Mouse (Mus musculus) forebrain, embryonic 12.5 days (tissue): ENCODE data around the gene Wdr5. TPM values are rescaled to one million over a fixed set of nuclear protein-coding genes. Genes with fewer than 3 reads are reported as not detected.
A peak's percentile ranks its signal among the peaks of the same experiment; 100 is the strongest.
"Not testable (repeated sequence)": the region's sequence is repeated elsewhere in the genome, so short reads cannot be mapped to it uniquely, and the experiment has no call there.

Experiments
- ATAC-seq: fragments of 200-750 bp; cut with Nextera tagmentation; 2 replicates; pipeline ENCODE4 v1.8.0; 2017; ENCODE audit warnings: moderate TSS enrichment; ENCODE audit not compliant: low FRiP score
- H3K27ac ChIP-seq: fragments of 300-500 bp; sonication (generic); 2 replicates; pipeline ENCODE4 v1.5.1; 2016; ENCODE audit warnings: mild to moderate bottlenecking
- H3K27me3 ChIP-seq: fragments of 300-500 bp; sonication (generic); 2 replicates; pipeline ENCODE4 v1.6.1; 2016; ENCODE audit warnings: mild to moderate bottlenecking
- H3K36me3 ChIP-seq: fragments of 300-500 bp; sonication (generic); replicated peaks from 2 replicates; pipeline ENCODE4 v1.6.1; 2016; ENCODE audit warnings: mild to moderate bottlenecking
- H3K4me1 ChIP-seq: fragments of 300-500 bp; sonication (generic); 2 replicates; pipeline ENCODE4 v1.6.1; 2016
- H3K4me2 ChIP-seq: fragments of 300-500 bp; sonication (generic); 2 replicates; pipeline ENCODE4 v1.6.1; 2016; ENCODE audit warnings: mild to moderate bottlenecking, moderate library complexity
- H3K4me3 ChIP-seq: fragments of 300-500 bp; sonication (generic); replicated peaks from 2 replicates; pipeline ENCODE4 v1.5.1; 2016; ENCODE audit warnings: mild to moderate bottlenecking
- H3K9ac ChIP-seq: fragments of 300-500 bp; sonication (generic); 2 replicates; pipeline ENCODE4 v1.6.1; 2016; ENCODE audit warnings: mild to moderate bottlenecking
- H3K9me3 ChIP-seq: fragments of 300-500 bp; sonication (generic); 2 replicates; pipeline ENCODE4 v1.6.1; 2016
- WGBS: fragments of 180-500 bp; shearing (Covaris S2); methylation state at CpG from one replicate; pipeline ENCODE4 v1.1.7; 2016; 5-methylcytosine and 5-hydroxymethylcytosine counted together
- polyA plus RNA-seq: library from polyadenylated mRNA; unstranded; fragments of >200 nt; fragmentation: Nextera tagmentation; extraction: Ambion mirVana; gene quantifications from 2 replicates; pipeline ENCODE4 v1.2.1, GENCODE M21; 2016

Gene Wdr5
- polyA plus RNA-seq, 1 experiment from 2014 or later: 65.3 TPM

DNA sequence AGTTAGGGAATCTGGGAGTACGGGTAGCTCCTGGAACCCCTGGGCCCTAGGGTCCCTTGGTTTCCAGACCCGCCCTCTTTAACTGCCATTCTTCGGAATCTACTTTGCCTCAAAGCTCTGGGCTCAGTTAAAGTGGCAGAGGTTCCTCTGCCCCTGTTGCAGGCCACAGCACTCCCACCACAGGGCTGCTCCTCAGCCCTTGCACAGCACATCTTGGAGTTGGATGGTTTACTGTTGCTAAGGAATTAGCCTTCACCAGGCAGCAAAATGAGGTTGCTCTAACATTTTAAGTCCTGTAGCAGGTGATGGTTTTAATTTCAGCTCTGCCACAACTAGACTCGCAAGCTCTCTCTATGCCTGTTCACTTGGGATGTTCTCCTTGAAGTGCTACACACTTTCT is 7.4 kb upstream of the Wdr5 start, which contains the start of gene Brd3:
Gene Brd3 (minus strand): TSS at position 101 of the 400 bp plus-strand sequence.
- WGBS: 64% methylated on average over 4 of the region's 4 CpGs
- Histone ChIP-seq H3K4me3 (no peak within 1 kb of the TSS), H3K27ac (no peak within 1 kb of the TSS), H3K36me3 (no peaks in the 10 kb centered on the region), H3K9me3 (0 out of 2 replicates have a peak, but pooled peaks cover 3% of the 10 kb centered on the region), H3K4me2 (no peak within 1 kb of the TSS), H3K27me3 (no peaks in the 10 kb centered on the region), H3K9ac (no peak within 1 kb of the TSS), H3K4me1 (no peaks in the 10 kb centered on the region)
- no peak for ATAC-seq

GRCm38 (mm10) chr2:27510706-27511105 is 4.3 kb upstream of the Wdr5 start:
- ATAC-seq: no peak
- WGBS: 93% methylated on average over 7 of the region's 7 CpGs

DNA sequence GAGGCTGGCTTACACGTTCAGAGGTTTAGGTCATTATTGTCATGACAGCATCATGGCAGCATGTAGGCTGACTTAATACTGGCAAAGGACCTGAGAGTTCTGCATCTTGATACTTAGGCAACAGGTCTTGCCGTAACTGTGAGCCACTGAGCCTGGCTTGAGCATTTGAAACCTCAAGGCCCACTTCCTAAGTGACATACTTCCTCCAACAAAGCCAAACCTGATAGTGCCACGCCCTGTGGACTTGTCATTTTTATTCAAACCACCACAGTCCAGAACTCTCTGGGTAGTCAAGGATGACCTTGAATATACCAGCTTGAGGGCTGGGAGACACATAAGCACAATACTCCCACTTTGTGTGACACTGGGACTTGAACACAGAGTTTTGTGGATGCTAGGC is 2.0 kb upstream of the Wdr5 start:
- H3K9ac ChIP-seq: no peak overlapping the region
- H3K4me1 ChIP-seq: peaks cover 30% of the 10 kb centered on the region
- H3K27ac ChIP-seq: no peak overlapping the region
- ATAC-seq: no peak
- no peaks in the 10 kb centered on the region for H3K36me3 ChIP-seq
- no peaks in the 10 kb centered on the region for H3K27me3 ChIP-seq
- H3K4me3 ChIP-seq: no peak overlapping the region
- no peak overlapping the region for H3K4me2 ChIP-seq
- H3K9me3 ChIP-seq: 0 out of 2 replicates have a peak, but pooled peaks cover 3% of the 10 kb centered on the region
- 94% methylated on average over 3 of the region's 3 CpGs for WGBS

More at GRCm38 (mm10) chr2:27510706-27511105, 4.3 kb upstream of the Wdr5 start:
- H3K9me3 ChIP-seq: 0 out of 2 replicates have a peak, but pooled peaks cover 3% of the 10 kb centered on the region
- no peaks in the 10 kb centered on the region for H3K36me3 ChIP-seq
- H3K9ac ChIP-seq: no peak overlapping the region
- no peak overlapping the region for H3K4me3 ChIP-seq
- H3K4me1 ChIP-seq: peaks cover 13% of the 10 kb centered on the region
- H3K27me3 ChIP-seq: no peaks in the 10 kb centered on the region
- H3K27ac ChIP-seq: no peak overlapping the region
- H3K4me2 ChIP-seq: no peak overlapping the region

DNA sequence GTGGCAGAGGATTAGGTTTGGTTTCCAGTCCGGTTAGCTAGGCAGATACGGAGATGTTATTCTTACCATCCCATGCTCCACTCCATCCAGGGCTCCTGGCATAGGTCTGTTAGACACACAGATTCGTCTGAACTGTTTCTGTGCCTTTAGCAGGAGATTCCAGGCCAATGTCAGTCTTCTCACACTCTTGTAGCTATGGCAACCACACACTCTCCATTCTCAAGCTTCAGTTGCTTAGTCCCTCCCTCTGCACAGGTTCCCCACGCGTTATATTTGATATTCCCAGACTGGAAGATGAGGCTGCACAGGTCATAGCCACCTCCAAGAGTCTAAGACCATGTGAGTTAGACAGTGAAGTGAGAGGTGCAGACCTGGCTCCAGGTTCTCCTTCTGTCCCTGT is 1.1 kb upstream of the Wdr5 start:
- Histone ChIP-seq H3K4me3 (peak overlapping the region; percentile 96), H3K9me3 (0 out of 2 replicates have a peak, but pooled peaks cover 3% of the 10 kb centered on the region)

DNA sequence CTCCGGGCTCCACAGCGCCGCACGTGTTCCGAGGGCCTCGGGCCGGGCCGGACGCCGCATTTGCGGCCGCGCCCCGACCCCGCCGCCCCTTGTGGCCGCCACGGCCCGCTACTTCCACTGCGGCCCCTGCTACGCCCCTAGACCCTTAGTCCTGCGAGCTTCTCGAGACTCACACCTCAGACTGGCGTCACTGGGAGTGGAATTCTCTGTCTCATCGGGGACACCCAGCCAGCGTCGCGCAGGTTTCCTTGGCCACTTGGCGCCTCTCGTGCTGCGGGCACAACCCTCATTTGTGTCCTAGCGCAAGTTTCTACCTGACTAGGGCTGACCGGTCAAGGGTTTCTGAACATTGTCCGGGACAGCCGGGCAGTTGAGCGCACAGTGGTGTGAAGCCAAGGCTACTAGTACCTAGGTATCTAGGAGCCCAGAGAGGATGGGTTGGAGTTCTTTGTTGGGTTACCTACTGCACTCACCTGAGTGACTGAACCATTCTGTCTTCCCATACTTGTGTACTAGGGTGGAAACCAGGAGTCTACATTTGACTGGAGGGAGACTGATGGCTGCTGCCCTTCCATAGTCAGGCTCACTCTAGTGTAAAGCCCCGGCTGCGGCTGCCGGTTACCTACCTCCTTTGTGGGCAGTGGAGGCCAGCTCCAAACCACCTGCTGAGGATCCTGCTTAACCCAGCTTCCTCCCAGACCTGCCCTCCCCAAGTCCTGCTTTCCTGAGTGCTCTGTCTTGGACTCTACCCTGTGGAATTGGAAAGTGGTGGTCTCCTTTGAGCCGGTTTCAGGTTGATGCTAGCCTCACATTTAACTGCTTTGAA is 597 bp downstream of the Wdr5 start:
- H3K36me3 ChIP-seq: peaks cover 24% of the 10 kb centered on the region
- H3K9me3 ChIP-seq: 0 out of 2 replicates have a peak, but pooled peaks cover 3% of the 10 kb centered on the region
- under 1% methylated on average over 20 of the region's 40 CpGs for WGBS

More for the DNA sequence above, 1.1 kb upstream of the Wdr5 start:
- ATAC-seq: no peak
- Histone ChIP-seq H3K9ac (peak overlapping the region; percentile 92; the same call in 1 of the 2 replicates), H3K27me3 (no peaks in the 10 kb centered on the region), H3K4me2 (peak overlapping the region; percentile 97), H3K36me3 (peaks cover 7% of the 10 kb centered on the region), H3K4me1 (peaks cover 30% of the 10 kb centered on the region), H3K27ac (peak overlapping the region; percentile 85)
- WGBS: 79% methylated on average over 5 of the region's 5 CpGs

DNA sequence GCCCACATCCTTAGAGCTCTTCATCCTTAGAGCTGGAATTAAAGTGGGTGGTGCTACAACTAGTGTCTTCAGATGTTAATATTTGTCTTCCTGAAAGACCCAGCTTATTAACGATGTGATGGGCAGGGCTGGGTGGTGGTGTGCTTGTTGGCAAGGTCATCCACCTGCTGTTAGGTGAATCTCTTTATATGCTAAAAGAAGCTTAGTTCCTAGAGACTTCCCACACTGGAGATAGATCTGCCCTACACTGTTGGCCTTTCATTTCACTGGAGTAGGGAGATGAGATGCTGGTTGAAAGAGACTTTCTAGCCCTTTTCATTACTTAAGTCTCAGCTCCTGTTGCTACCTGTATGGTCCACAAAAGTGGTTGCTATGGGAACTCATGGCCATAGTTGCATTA is 1.3 kb downstream of the Wdr5 start:
- ATAC-seq: no peak
- H3K9me3 ChIP-seq: 0 out of 2 replicates have a peak, but pooled peaks cover 3% of the 10 kb centered on the region
- H3K4me3 ChIP-seq: peak overlapping the region; percentile 96
- peak overlapping the region; percentile 92 for H3K9ac ChIP-seq
- 17% methylated on average over 1 of the region's 1 CpGs for WGBS
- H3K4me2 ChIP-seq: peak overlapping the region; percentile 97
- H3K27me3 ChIP-seq: no peaks in the 10 kb centered on the region
- H3K27ac ChIP-seq: no peak overlapping the region
- peaks cover 30% of the 10 kb centered on the region for H3K4me1 ChIP-seq
- H3K36me3 ChIP-seq: peaks cover 31% of the 10 kb centered on the region

More for the DNA sequence above, 597 bp downstream of the Wdr5 start:
- peaks cover 30% of the 10 kb centered on the region for H3K4me1 ChIP-seq
- peak overlapping the region; percentile 97 for H3K4me2 ChIP-seq
- peak overlapping the region; percentile 85 for H3K27ac ChIP-seq
- H3K27me3 ChIP-seq: no peaks in the 10 kb centered on the region
- H3K4me3 ChIP-seq: peak overlapping the region; percentile 96
- H3K9ac ChIP-seq: peak overlapping the region; percentile 92
- peak; percentile 57 for ATAC-seq

GRCm38 (mm10) chr2:27518283-27518682 is 3.3 kb downstream of the Wdr5 start:
- Histone ChIP-seq H3K9ac (no peak overlapping the region), H3K4me1 (peaks cover 30% of the 10 kb centered on the region), H3K4me3 (no peak overlapping the region), H3K27ac (no peak overlapping the region), H3K36me3 (peaks cover 45% of the 10 kb centered on the region), H3K27me3 (no peaks in the 10 kb centered on the region), H3K9me3 (no peaks in the 10 kb centered on the region), H3K4me2 (no peak overlapping the region)
- no peak for ATAC-seq
- WGBS: 90% methylated on average over 3 of the region's 3 CpGs

- H3K27me3 ChIP-seq, H3K9ac ChIP-seq, ATAC-seq, H3K9me3 ChIP-seq: not testable (repeated sequence)
- 67% methylated on average over 5 of the region's 5 CpGs for whole genome bisulfite sequencing
- peak overlapping the region; percentile 89 for H3K27ac ChIP-seq
- H3K4me1 ChIP-seq: peaks cover 20% of the 10 kb centered on the region
- H3K4me2 ChIP-seq: peak overlapping the region; percentile 45
- 0 out of 2 replicates have a peak overlapping the region, but pooled peaks have one; percentile 38 for H3K4me3 ChIP-seq
- H3K36me3 ChIP-seq: peaks cover 32% of the 10 kb centered on the region
Measured at GRCm38 (mm10) chr2:27538455-27539330, 23.7 kb downstream of the Wdr5 start.

DNA sequence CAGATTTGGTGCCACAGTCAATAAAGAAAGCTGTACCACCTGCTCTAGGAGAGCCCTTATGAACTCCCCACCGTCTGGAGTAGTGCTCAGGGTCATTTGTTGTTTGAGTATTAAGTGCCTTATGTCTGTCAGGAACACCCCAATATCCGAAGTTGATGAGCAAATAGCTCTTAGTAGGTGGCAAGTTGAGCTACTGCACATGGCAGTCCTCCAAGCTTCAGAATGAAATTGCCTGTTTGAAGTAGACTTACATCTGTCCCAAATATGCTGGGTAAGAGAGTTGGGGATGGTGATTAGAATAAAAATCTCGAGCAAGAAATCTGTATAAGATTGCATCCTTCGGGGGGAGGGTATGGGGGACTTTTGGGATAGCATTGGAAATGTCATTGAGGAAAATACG is 24.4 kb downstream of the Wdr5 start:
- H3K9ac ChIP-seq: no peak overlapping the region; the same call in 1 of the 2 replicates
- no peaks in the 10 kb centered on the region for H3K9me3 ChIP-seq
- H3K36me3 ChIP-seq: peaks cover 26% of the 10 kb centered on the region
- 18% methylated on average over 5 of the region's 5 CpGs for WGBS
- ATAC-seq: no peak
- peak overlapping the region; percentile 38; the same call in 1 of the 2 replicates for H3K4me3 ChIP-seq
- peaks cover 20% of the 10 kb centered on the region for H3K4me1 ChIP-seq
- peak overlapping the region; percentile 89 for H3K27ac ChIP-seq
- no peaks in the 10 kb centered on the region for H3K27me3 ChIP-seq
- peak overlapping the region; percentile 45 for H3K4me2 ChIP-seq

DNA sequence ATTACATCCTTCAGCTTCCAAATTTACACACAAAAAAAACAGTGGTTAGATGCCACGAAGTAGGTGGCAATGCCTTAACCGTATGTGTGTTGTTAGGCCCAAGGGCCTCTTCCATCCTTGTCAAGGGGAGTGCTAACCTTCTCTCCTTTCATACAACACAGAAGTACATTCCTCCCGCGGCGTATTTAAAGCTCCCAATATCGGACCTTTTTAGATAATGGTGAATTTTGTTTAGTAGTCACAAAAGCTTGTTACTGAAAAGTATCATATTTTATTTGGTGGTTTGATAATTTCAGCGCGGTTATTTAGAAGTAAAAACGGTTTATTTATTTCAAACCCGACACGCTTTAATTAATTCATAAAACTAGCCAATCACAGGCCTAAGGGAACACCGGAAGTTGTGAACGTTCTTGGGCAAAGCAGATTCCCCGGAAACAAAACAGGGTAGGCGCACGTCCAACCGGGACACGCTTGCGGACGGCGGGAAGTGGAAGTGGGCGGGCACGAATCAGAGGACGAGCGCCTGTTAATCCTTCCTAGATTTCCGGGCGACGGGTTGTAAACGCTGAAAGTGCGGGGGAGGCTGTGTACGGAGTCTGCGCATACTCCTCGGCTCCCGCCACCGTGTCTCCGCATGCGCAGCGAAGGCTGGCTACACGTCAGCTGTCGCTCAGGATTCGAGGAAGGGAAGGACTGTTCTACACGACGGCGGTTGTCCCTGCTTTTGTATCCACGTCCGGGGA is 25.0 kb downstream of the Wdr5 start:
- H3K4me1 ChIP-seq: peaks cover 20% of the 10 kb centered on the region
- ATAC-seq: peak; percentile 97
- H3K27ac ChIP-seq: peak overlapping the region; percentile 89
- under 1% methylated on average over 46 of the region's 46 CpGs for WGBS
- H3K9me3 ChIP-seq: no peaks in the 10 kb centered on the region
- peak overlapping the region; percentile 55 for H3K4me2 ChIP-seq
- no peaks in the 10 kb centered on the region for H3K27me3 ChIP-seq
- peak overlapping the region; percentile 46 for H3K9ac ChIP-seq
- H3K4me3 ChIP-seq: peak overlapping the region; percentile 38
- peaks cover 19% of the 10 kb centered on the region for H3K36me3 ChIP-seq

GRCm38 (mm10) chr2:27540515-27540836 is 25.5 kb downstream of the Wdr5 start:
- WGBS: 32% methylated on average over 10 of the region's 10 CpGs
- Histone ChIP-seq H3K9me3 (no peaks in the 10 kb centered on the region), H3K27me3 (no peaks in the 10 kb centered on the region), H3K4me3 (peak overlapping the region; percentile 38), H3K36me3 (peaks cover 14% of the 10 kb centered on the region), H3K4me2 (peak overlapping the region; percentile 55), H3K4me1 (peaks cover 20% of the 10 kb centered on the region), H3K9ac (peak overlapping the region; percentile 46), H3K27ac (peak overlapping the region; percentile 89)
- peak; percentile 34 for ATAC-seq
